Mouse (Mus musculus) CH12.LX (cell line): ENCODE results near the gene Robo1. TPM values are rescaled to one million over a fixed set of nuclear protein-coding genes. Genes with fewer than 3 reads are reported as not detected.
"Not testable (repeated sequence)": the region's sequence is repeated elsewhere in the genome, so short reads cannot be mapped to it uniquely, and the experiment has no call there.

Experiments used
- DNase-seq: peaks from one replicate; pipeline ENCODE4 v3.0.0-alpha.2; 2013; ENCODE audit errors: extremely low read depth
- H3K27ac ChIP-seq: 2 replicates; pipeline ENCODE4 v1.5.1; 2012; ENCODE audit warnings: low read depth, mild to moderate bottlenecking, control low read depth, moderate library complexity; ENCODE audit not compliant: insufficient read depth
- H3K27me3 ChIP-seq: replicated peaks from 2 replicates; pipeline ENCODE3; 2012; ENCODE audit warnings: inconsistent platforms
- H3K36me3 ChIP-seq, 2 experiments: replicated peaks in 1 of 2; 2 replicates each; pipeline versions ENCODE3 to v1.6.1; 2012; ENCODE audit warnings: inconsistent platforms in 1 of 2, low read length in 1 of 2, mild to moderate bottlenecking in 1 of 2, mixed read lengths in 1 of 2, moderate library complexity in 1 of 2; ENCODE audit not compliant: control insufficient read depth in 1 of 2, insufficient read depth in 1 of 2
- H3K4me1 ChIP-seq, 2 experiments: 2 replicates each; pipeline ENCODE4 v1.6.1; 2012; ENCODE audit warnings: inconsistent platforms in 1 of 2, moderate library complexity in 1 of 2; ENCODE audit not compliant: insufficient read depth in 2 of 2, control insufficient read depth in 1 of 2
- H3K4me2 ChIP-seq: 2 replicates; pipeline ENCODE4 v1.6.1; 2012; ENCODE audit warnings: low read depth, mild to moderate bottlenecking, control low read depth; ENCODE audit not compliant: poor library complexity, insufficient read depth, severe bottlenecking
- H3K4me3 ChIP-seq, 3 experiments: fragments of 150-350 bp in 1 of 3; sonication (generic) in 1 of 3; replicated peaks in 1 of 3; 2 replicates each; pipeline versions ENCODE3 to v1.5.1; 2011 to 2012; ENCODE audit warnings: low read depth in 2 of 3, low read length in 2 of 3, mild to moderate bottlenecking in 2 of 3, moderate library complexity in 2 of 3, control low read depth in 1 of 3, improper control_type of control experiment in 1 of 3, inconsistent platforms in 1 of 3, mixed read lengths in 1 of 3; ENCODE audit not compliant: poor library complexity in 1 of 3
- H3K79me2 ChIP-seq: replicated peaks from 2 replicates; pipeline ENCODE4 v1.6.1; 2012; ENCODE audit warnings: mild to moderate bottlenecking, moderate library complexity; ENCODE audit not compliant: control insufficient read depth, poor library complexity, insufficient read depth, severe bottlenecking; ENCODE audit errors: extremely low read depth
- H3K9ac ChIP-seq: 2 replicates; pipeline ENCODE4 v1.6.1; 2012; ENCODE audit warnings: low read depth, mild to moderate bottlenecking, control low read depth, moderate library complexity; ENCODE audit not compliant: insufficient read depth
- H3K9me3 ChIP-seq: replicated peaks from 2 replicates; pipeline ENCODE3; 2012; ENCODE audit warnings: low read length, inconsistent platforms, mixed read lengths
- BHLHE40 ChIP-seq: IDR thresholded peaks from 2 replicates; pipeline ENCODE4 v1.6.1; 2011; ENCODE audit warnings: mild to moderate bottlenecking, low read depth, low read length, improper control_type of control experiment
- E2F4 ChIP-seq: IDR thresholded peaks from 2 replicates; pipeline ENCODE4 v1.6.1; 2011; ENCODE audit warnings: low read depth, low read length, improper control_type of control experiment; ENCODE audit not compliant: insufficient replicate concordance
- EP300 ChIP-seq: IDR thresholded peaks from 2 replicates; pipeline ENCODE4 v1.6.1; 2011; ENCODE audit warnings: low read length, improper control_type of control experiment
- ETS1 ChIP-seq: conservative IDR thresholded peaks from 2 replicates; pipeline ENCODE4 v1.6.1; 2012; ENCODE audit warnings: low read depth, mild to moderate bottlenecking, inconsistent platforms, low read length, improper control_type of control experiment, moderate library complexity
- JUN ChIP-seq: IDR thresholded peaks from 2 replicates; pipeline ENCODE4 v1.6.1; 2011; ENCODE audit warnings: low read depth, mild to moderate bottlenecking, low read length, improper control_type of control experiment, moderate library complexity; ENCODE audit not compliant: insufficient read depth
- KAT2A ChIP-seq: IDR thresholded peaks from 2 replicates; pipeline ENCODE4 v1.6.1; 2012; ENCODE audit warnings: low read length, improper control_type of control experiment, inconsistent platforms; ENCODE audit not compliant: insufficient replicate concordance
- MEF2A ChIP-seq: IDR thresholded peaks from 2 replicates; pipeline ENCODE4 v1.6.1; 2014; ENCODE audit warnings: low read depth, mild to moderate bottlenecking, inconsistent platforms, low read length, improper control_type of control experiment, borderline replicate concordance
- MYC ChIP-seq: IDR thresholded peaks from 2 replicates; pipeline ENCODE4 v1.6.1; 2011; ENCODE audit warnings: low read depth, mild to moderate bottlenecking, improper control_type of control experiment, low read length
- NRF1 ChIP-seq: IDR thresholded peaks from 2 replicates; pipeline ENCODE4 v1.6.1; 2014; ENCODE audit warnings: low read depth, mild to moderate bottlenecking, inconsistent platforms, low read length, improper control_type of control experiment, moderate library complexity
- PAX5 ChIP-seq: IDR thresholded peaks from 2 replicates; pipeline ENCODE4 v1.6.1; 2012; ENCODE audit warnings: low read length, inconsistent platforms, mixed read lengths
- POLR2A ChIP-seq: IDR thresholded peaks from 2 replicates; pipeline ENCODE4 v1.6.1; 2011; ENCODE audit warnings: low read depth, mild to moderate bottlenecking, improper control_type of control experiment, low read length
- POLR2AphosphoS2 ChIP-seq: IDR thresholded peaks from 2 replicates; pipeline ENCODE4 v1.6.1; 2011; ENCODE audit warnings: low read depth, low read length, improper control_type of control experiment
- RAD21 ChIP-seq: IDR thresholded peaks from 2 replicates; pipeline ENCODE4 v1.6.1; 2011; ENCODE audit warnings: low read depth, mild to moderate bottlenecking, low read length, improper control_type of control experiment, moderate library complexity
- TCF12 ChIP-seq: IDR thresholded peaks from 2 replicates; pipeline ENCODE4 v1.6.1; 2014; ENCODE audit warnings: low read depth, mild to moderate bottlenecking, inconsistent platforms, low read length, improper control_type of control experiment
- ZC3H11A ChIP-seq: IDR thresholded peaks from 2 replicates; pipeline ENCODE4 v1.6.1; 2012; ENCODE audit warnings: low read depth, mild to moderate bottlenecking, inconsistent platforms, low read length, improper control_type of control experiment
- ZKSCAN1 ChIP-seq: IDR thresholded peaks from 2 replicates; pipeline ENCODE4 v1.6.1; 2012; ENCODE audit warnings: low read depth, inconsistent platforms, low read length, improper control_type of control experiment, borderline replicate concordance
- ZNF384 ChIP-seq: IDR thresholded peaks from 2 replicates; pipeline ENCODE4 v1.6.1; 2012; ENCODE audit warnings: low read depth, low read length, improper control_type of control experiment, inconsistent platforms
- dilution Hi-C: fragments of 300-500 bp; cut with MboI; formaldehyde crosslinking; loops from 2 replicates; pipeline ENCODE4 v1.14.3; 2020; ENCODE audit warnings: low sequenced_read_pairs; ENCODE audit not compliant: extremely low pct_unique_long_range_greater_than_20kb, extremely low pct_ligation_motif_present
- in situ Hi-C: fragments of 300-500 bp; cut with MboI; formaldehyde crosslinking; loops from 3 replicates; pipeline ENCODE4 v1.14.3; 2019; ENCODE audit warnings: low sequenced_read_pairs, low pct_ligation_motif_present, low pct_unique_long_range_greater_than_20kb, mixed read lengths
- polyA plus RNA-seq: library from polyadenylated mRNA; unstranded; fragments of >175 nt; gene quantifications from 2 replicates; pipeline ENCODE4 v1.2.1, GENCODE M21; 2012; ENCODE audit warnings: low read depth; ENCODE audit not compliant: insufficient read length
- total RNA-seq, 2 experiments: library from RNA; depleted of rRNA; stranded (reverse); fragments of 300-350 nt in 1 of 2; fragments of >200 nt in 1 of 2; gene quantifications; 2 replicates each; pipeline ENCODE4 v1.2.3; 2012 to 2014

Robo1 gene
- total and polyA plus RNA-seq, 3 experiments, result not detected

DNA sequence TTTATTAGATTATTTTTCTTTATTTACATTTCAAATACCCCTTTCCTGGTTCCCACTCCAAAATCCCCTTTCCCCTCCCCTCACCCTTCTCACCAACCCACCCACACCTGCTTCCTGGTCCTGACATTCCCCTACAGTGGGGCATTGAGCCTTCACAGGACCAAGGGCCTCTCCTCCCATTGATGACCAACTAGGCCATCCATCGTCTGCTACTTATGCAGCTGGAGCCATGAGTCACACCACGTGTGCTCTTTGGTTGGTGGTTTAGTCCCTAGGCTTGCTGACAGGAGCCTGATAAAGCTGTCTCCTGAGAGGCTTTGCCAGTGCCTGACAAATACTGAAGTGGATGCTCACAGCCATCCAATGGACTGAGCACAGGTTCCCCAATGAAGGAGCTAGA, 254.0 kb downstream of the Robo1 start:
- H3K4me1 ChIP-seq, H3K27ac ChIP-seq, H3K4me2 ChIP-seq, in situ Hi-C loops, H3K36me3 ChIP-seq, DNase-seq, H3K4me3 ChIP-seq, H3K9ac ChIP-seq, H3K79me2 ChIP-seq, dilution Hi-C loops, H3K27me3 ChIP-seq: not testable (repeated sequence)
- H3K9me3 ChIP-seq, result peaks cover 39% of the 10 kb centered on the region

DNA sequence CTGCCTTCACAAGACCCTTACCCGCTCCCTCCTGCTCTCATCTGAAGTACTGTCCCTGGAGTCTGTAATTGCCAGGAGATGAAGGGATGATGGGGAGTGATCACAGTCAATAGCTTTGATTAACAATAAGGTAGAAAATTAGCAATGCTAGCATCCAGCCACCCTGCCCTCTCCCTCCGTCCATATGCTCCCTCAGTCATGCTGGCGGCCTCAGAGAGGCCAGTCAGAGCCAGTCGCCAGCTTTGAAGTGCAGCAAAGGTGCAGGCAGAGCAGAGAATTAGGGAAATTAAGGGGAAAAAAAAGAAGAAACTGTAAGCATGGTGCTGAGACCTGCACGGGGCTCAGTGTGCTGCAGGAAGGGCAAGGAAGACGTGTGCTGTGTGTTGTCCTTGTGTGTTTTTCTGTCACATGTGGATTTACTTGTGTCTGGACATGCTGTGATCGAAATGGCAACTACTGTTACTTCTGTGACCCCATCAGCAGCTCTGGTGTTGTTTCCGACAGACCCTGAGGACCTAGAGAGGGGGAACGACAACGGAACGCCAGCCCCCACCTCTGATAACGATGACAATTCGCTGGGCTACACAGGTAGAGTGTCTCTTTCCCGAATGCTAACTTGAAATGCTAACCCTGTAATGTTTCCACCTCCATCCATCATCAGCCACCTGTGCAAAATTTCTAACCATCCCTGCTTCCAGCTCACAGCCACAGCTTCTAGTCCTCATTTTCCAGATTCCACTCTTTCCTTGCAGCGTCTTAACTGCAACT, 255.3 kb downstream of the Robo1 start:
- no peak overlapping the region for H3K4me3 ChIP-seq
- no peaks in the 10 kb centered on the region for H3K4me1 ChIP-seq
- DNase-seq, result no peak
- in situ Hi-C loops (no loop called here), dilution Hi-C loops (no loop called here)
- no peaks in the 10 kb centered on the region for H3K27me3 ChIP-seq
- no peaks in the 10 kb centered on the region for H3K36me3 ChIP-seq
- TF ChIP-seq NRF1, result no peak
- TF ChIP-seq KAT2A, result no peak
- no peak for TF ChIP-seq POLR2A
- TF ChIP-seq BHLHE40, result no peak
- no peak for TF ChIP-seq MYC
- no peak for TF ChIP-seq E2F4
- no peak for TF ChIP-seq PAX5
- TF ChIP-seq ETS1, result no peak
- TF ChIP-seq ZNF384, result no peak
- no peak for TF ChIP-seq EP300
- TF ChIP-seq MEF2A, result no peak
- no peak for TF ChIP-seq ZC3H11A
- no peak for TF ChIP-seq ZKSCAN1
- no peak for TF ChIP-seq POLR2AphosphoS2
- TF ChIP-seq RAD21, result no peak
- no peak for TF ChIP-seq TCF12
- TF ChIP-seq JUN, result no peak
- no peak overlapping the region for H3K27ac ChIP-seq
- no peak overlapping the region for H3K4me2 ChIP-seq
- peaks cover 36% of the 10 kb centered on the region for H3K9me3 ChIP-seq
- H3K9ac ChIP-seq, result no peak overlapping the region
- no peaks in the 10 kb centered on the region for H3K79me2 ChIP-seq
